Mouse (Mus musculus): Measurements from ENCODE around the gene Cgref1.

- TF ChIP-seq ZC3H11A (IDR thresholded peaks at IDR 0.05; ENCODE audit: borderline replicate concordance, low read depth, low read length) (no peak), HCFC1 (IDR thresholded peaks at IDR 0.05; ENCODE audit: borderline replicate concordance, insufficient read depth, low read length) (no peak), CHD2 (IDR thresholded peaks at IDR 0.05; ENCODE audit: low read depth, low read length) (no peak)
These were observed 43.5 kb downstream of the Cgref1 start for GRCm38 (mm10) chr5:30901860-30902259.
